Mouse (Mus musculus) liver, adult 2 months (tissue): ENCODE results near the gene Srebf2. TPM values are rescaled to one million over a fixed set of nuclear protein-coding genes. Genes with fewer than 3 reads are reported as not detected.

Experiments used
- DNase-seq: peaks from one replicate; pipeline ENCODE4 v3.0.0-alpha.2; 2011; ENCODE audit warnings: low read depth, low spot score; ENCODE audit errors: extremely low read depth
- H3K27ac ChIP-seq: fragments of 200-500 bp; replicated peaks from 2 replicates; pipeline ENCODE4 v1.5.1; 2012; ENCODE audit warnings: low read depth, mild to moderate bottlenecking, control low read depth, inconsistent platforms, low read length; ENCODE audit not compliant: insufficient read depth
- H3K27me3 ChIP-seq: fragments of 200-500 bp; 2 replicates; pipeline ENCODE4 v1.6.1; 2012; ENCODE audit warnings: mild to moderate bottlenecking, moderate library complexity, low read length, inconsistent platforms; ENCODE audit not compliant: control insufficient read depth, insufficient read depth
- H3K36me3 ChIP-seq: fragments of 200-500 bp; 2 replicates; pipeline ENCODE4 v1.6.1; 2012; ENCODE audit warnings: low read length, inconsistent platforms; ENCODE audit not compliant: control insufficient read depth, insufficient read depth
- H3K4me1 ChIP-seq: fragments of 200-500 bp; 2 replicates; pipeline ENCODE4 v1.6.1; 2011; ENCODE audit warnings: low read length; ENCODE audit not compliant: control insufficient read depth, insufficient read depth
- H3K4me3 ChIP-seq: fragments of 200-500 bp; 2 replicates; pipeline ENCODE4 v1.5.1; 2011; ENCODE audit warnings: low read depth, mild to moderate bottlenecking, control low read depth, low read length, moderate library complexity; ENCODE audit not compliant: insufficient read depth
- H3K79me2 ChIP-seq: fragments of 200-500 bp; 2 replicates; pipeline ENCODE4 v1.6.1; 2012; ENCODE audit warnings: inconsistent platforms, mild to moderate bottlenecking, low read length, moderate library complexity; ENCODE audit not compliant: control insufficient read depth, insufficient read depth
- H3K9ac ChIP-seq: fragments of 200-500 bp; 2 replicates; pipeline ENCODE4 v1.6.1; 2012; ENCODE audit warnings: low read depth, mild to moderate bottlenecking, control low read depth, inconsistent platforms, low read length
- CTCF ChIP-seq: fragments of 200-500 bp; IDR thresholded peaks from 2 replicates; pipeline ENCODE4 v1.5.1; 2011; ENCODE audit warnings: low read depth, low read length, control low read depth
- POLR2A ChIP-seq: fragments of 200-500 bp; IDR thresholded peaks from 2 replicates; pipeline ENCODE4 v1.6.1; 2011; ENCODE audit warnings: low read length, control low read depth; ENCODE audit not compliant: insufficient read depth; ENCODE audit errors: extremely low read depth
- WGBS: fragments of 180-500 bp; shearing (Covaris S2); methylation state at CpG from one replicate; pipeline ENCODE4 v1.1.7; 2018; 5-methylcytosine and 5-hydroxymethylcytosine counted together
- polyA plus RNA-seq: library from polyadenylated mRNA; depleted of rRNA; stranded (reverse); fragments of >200 nt; gene quantifications from 2 replicates; pipeline ENCODE4 v1.2.3, GENCODE M21; 2012
- total RNA-seq: library from RNA; depleted of rRNA; stranded (reverse); fragments of >200 nt; gene quantifications from 2 replicates; pipeline ENCODE4 v1.2.3, GENCODE M21; 2014

The Srebf2 gene
- total and polyA plus RNA-seq, 2 experiments: 16.5 to 66.3 TPM

- 95% methylated on average over 10 of the region's 10 CpGs for WGBS
- Histone ChIP-seq H3K4me3 (no peak overlapping the region), H3K27ac (no peak overlapping the region), H3K79me2 (no peaks in the 10 kb centered on the region), H3K27me3 (no peaks in the 10 kb centered on the region), H3K36me3 (peaks cover 14% of the 10 kb centered on the region), H3K9ac (no peak overlapping the region), H3K4me1 (peaks cover 9% of the 10 kb centered on the region)
- TF ChIP-seq POLR2A (no peak), CTCF (no peak)
- no peak for DNase-seq
Observed at GRCm38 (mm10) chr15:82203090-82203489, 56.1 kb downstream of the Srebf2 start.

DNA sequence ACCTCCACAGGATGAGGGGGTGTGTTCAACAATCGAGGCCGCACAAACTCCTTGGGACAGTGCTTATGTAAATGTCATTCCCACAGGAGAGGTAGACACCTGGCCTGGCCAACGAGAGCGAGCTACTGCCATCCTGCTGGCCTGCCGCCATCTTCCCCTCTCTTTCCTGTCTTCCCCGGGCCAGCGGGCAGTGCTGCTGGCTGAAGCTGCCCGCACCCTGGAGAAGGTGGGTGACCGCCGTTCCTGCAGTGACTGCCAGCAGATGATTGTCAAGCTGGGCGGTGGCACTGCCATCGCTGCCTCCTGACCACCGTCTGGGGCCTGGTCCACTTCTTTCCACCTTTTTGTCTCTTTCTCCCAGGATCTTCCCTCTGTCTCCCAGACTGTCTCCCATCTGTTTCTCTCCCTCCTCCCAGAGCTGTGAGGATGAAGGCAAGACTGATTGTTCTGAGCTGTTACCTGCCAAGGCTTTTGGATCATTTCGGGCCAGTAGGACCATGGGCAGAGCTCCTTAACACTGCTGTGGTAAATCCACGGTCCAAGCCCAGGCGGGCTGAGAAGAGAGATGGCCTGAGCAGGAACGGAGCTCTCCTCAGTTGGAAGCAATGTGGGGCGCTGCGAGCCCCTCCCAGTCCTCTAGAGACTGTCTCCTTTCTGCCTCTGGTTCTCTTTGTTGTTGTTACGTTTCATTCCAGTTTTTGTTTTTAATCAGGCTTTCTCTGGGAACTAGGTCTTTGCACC is 56.8 kb downstream of the Srebf2 start:
- H3K4me1 ChIP-seq: peaks cover 9% of the 10 kb centered on the region
- H3K4me3 ChIP-seq: no peak overlapping the region
- no peaks in the 10 kb centered on the region for H3K79me2 ChIP-seq
- H3K27me3 ChIP-seq: no peaks in the 10 kb centered on the region
- no peak for DNase-seq
- TF ChIP-seq CTCF (no peak), POLR2A (no peak)
- WGBS: 92% methylated on average over 20 of the region's 20 CpGs
- peaks cover 14% of the 10 kb centered on the region for H3K36me3 ChIP-seq
- no peak overlapping the region for H3K27ac ChIP-seq
- H3K9ac ChIP-seq: no peak overlapping the region

DNA sequence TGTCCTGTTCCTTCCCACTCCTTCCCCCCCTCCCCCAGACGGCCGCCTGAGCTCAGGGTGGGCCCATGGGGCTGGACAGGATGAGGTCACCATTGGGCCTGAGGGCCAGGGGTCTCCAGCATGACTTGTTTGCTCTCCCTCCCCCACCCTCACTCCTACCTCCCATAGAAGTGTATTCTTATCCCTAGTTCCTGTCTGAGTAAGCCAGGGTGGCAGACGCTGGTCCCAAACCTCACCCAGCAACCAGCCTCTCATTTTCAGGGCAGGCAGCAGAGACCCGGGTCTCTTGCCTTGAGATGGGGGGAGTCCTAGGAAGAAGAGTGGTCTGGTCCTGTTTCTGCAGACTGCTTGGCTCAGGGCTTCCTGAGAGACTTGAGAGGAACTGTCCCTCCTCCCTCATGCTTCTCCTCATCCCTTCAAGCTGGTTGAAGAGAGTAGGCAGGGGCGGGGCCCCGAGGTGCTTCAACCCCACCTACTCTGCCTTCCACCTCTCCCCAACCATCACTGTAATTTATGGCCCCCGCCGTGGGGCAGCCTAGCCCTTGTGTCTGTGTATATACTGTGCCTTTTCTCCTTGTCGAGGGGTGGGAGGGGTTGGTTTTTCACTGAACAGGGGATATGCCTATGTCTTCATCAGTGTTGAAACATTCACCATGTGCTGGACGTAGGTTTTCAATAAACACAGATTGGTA is 57.8 kb downstream of the Srebf2 start:
- no peak overlapping the region for H3K9ac ChIP-seq
- H3K79me2 ChIP-seq: no peaks in the 10 kb centered on the region
- peaks cover 10% of the 10 kb centered on the region; the same call in 1 of the 2 replicates for H3K36me3 ChIP-seq
- peaks cover 9% of the 10 kb centered on the region for H3K4me1 ChIP-seq
- TF ChIP-seq POLR2A (no peak), CTCF (no peak)
- no peaks in the 10 kb centered on the region for H3K27me3 ChIP-seq
- H3K27ac ChIP-seq: no peak overlapping the region
- DNase-seq: no peak
- no peak overlapping the region for H3K4me3 ChIP-seq
- 85% methylated on average over 10 of the region's 10 CpGs for WGBS

GRCm38 (mm10) chr15:82206365-82207104 is 59.6 kb downstream of the Srebf2 start:
- peak; percentile 96 for DNase-seq
- peaks cover 5% of the 10 kb centered on the region; the same call in 1 of the 2 replicates for H3K27me3 ChIP-seq
- H3K9ac ChIP-seq: no peak overlapping the region
- H3K27ac ChIP-seq: peak overlapping the region; percentile 63
- TF ChIP-seq CTCF (no peak), POLR2A (no peak)
- H3K36me3 ChIP-seq: peaks cover 5% of the 10 kb centered on the region; the same call in 1 of the 2 replicates
- 13% methylated on average over 9 of the region's 9 CpGs for WGBS
- H3K4me1 ChIP-seq: peaks cover 9% of the 10 kb centered on the region
- no peaks in the 10 kb centered on the region for H3K79me2 ChIP-seq
- no peak overlapping the region for H3K4me3 ChIP-seq

DNA sequence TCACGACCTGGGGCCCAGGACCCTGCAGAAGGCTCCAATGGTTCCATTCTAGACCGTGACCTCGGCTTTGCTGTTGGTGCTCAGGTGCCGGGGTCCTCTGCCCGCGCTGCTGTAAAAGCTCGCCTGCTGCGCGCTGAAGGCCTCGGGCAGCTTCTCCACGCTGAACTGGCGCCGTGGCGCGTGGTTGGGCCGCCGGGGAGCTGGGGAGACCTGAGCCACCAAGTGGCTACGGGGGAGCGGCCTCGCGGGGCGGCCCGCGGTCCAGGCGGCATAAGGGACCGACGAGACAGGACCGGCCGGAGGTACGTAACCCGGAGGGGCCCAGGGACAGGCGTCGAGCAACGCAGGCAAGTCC is 60.1 kb downstream of the Srebf2 start:
- DNase-seq: no peak
- H3K27ac ChIP-seq: peak overlapping the region; percentile 12; the same call in 1 of the 2 replicates
- WGBS: 17% methylated on average over 34 of the region's 34 CpGs
- TF ChIP-seq POLR2A (no peak), CTCF (no peak)
- peaks cover 9% of the 10 kb centered on the region for H3K4me1 ChIP-seq
- no peak overlapping the region for H3K4me3 ChIP-seq
- peak overlapping the region; percentile 6; the same call in 1 of the 2 replicates for H3K9ac ChIP-seq
- peaks cover 10% of the 10 kb centered on the region for H3K27me3 ChIP-seq
- peaks cover 2% of the 10 kb centered on the region; the same call in 1 of the 2 replicates for H3K36me3 ChIP-seq
- H3K79me2 ChIP-seq: no peaks in the 10 kb centered on the region
